In genomic region chr8:77376451-77376853, GRCm38 (mm10) we compare ENCODE assay signal across 9 mouse cellular contexts.
DNase-seq lines count a peak whose midpoint lies in the region; ATAC-seq and TF ChIP-seq lines count a peak whose summit lies in the region.
"Had no signal": no experiment of that assay in that cellular context is flagged by ENCODE, and none has a peak within 500 bp of the region (broad histone marks: within the 10 kb centered on the region; RNA-seq: fewer than 3 reads in every experiment).

No protein-coding gene starts in this region.

- no peaks in the 10 kb centered on the region for H3K36me3 ChIP-seq in liver, adult 2 months (ENCODE audit: control insufficient read depth, insufficient read depth, low read length)
- peaks cover 2% of the 10 kb centered on the region; the same call in 1 of the 2 replicates for H3K36me3 ChIP-seq in liver, embryonic 11.5 days (ENCODE audit: control insufficient read depth, insufficient read depth, low read length)
- H3K36me3 ChIP-seq in heart, embryonic 13.5 days: peaks cover 51% of the 10 kb centered on the region
- H3K36me3 ChIP-seq in myocyte (ENCODE audit: control insufficient read depth, insufficient read depth): peaks cover 6% of the 10 kb centered on the region
- H3K36me3 ChIP-seq: neural tube, embryonic 12.5 days had no signal

- H3ac ChIP-seq in myocyte (ENCODE audit: control insufficient read depth, insufficient read length): no peak overlapping the region

- no peak overlapping the region for H3K4me2 ChIP-seq in liver, embryonic 11.5 days
- H3K4me2 ChIP-seq in heart, embryonic 13.5 days: peak overlapping the region; percentile 16; the same call in 1 of the 2 replicates
- no peak overlapping the region for H3K4me2 ChIP-seq in myocyte (ENCODE audit: low read depth)
- H3K4me2 ChIP-seq: neural tube, embryonic 12.5 days had no signal

- no peak overlapping the region for H3K9ac ChIP-seq in liver, adult 2 months (ENCODE audit: low read depth, low read length)
- H3K9ac ChIP-seq in liver, embryonic 11.5 days (ENCODE audit: low read depth, low read length): no peak overlapping the region
- no peak overlapping the region for H3K9ac ChIP-seq in heart, embryonic 13.5 days
- H3K9ac ChIP-seq: neural tube, embryonic 12.5 days had no signal

- TF ChIP-seq POLR2A in liver, adult 2 months (IDR thresholded peaks at IDR 0.05; ENCODE audit: extremely low read depth, insufficient read depth, low read length): no peak
- no peak for TF ChIP-seq POLR2A in cerebellum, adult 2 months (IDR thresholded peaks at IDR 0.05; ENCODE audit: borderline replicate concordance, insufficient read depth, low read length)
- no peak for TF ChIP-seq POLR2A in myocyte (IDR thresholded peaks at IDR 0.05; ENCODE audit: insufficient read length, low read depth)

- WGBS in liver, adult 2 months: 20% methylated on average over 5 of the region's 5 CpGs
- WGBS in liver, embryonic 11.5 days: 47% methylated on average over 5 of the region's 5 CpGs
- 13% methylated on average over 5 of the region's 5 CpGs for WGBS in cerebellum, adult 2 months
- WGBS in heart, embryonic 13.5 days: 9% methylated on average over 5 of the region's 5 CpGs

- H3K27ac ChIP-seq in liver, adult 2 months (replicated peaks; ENCODE audit: insufficient read depth, low read depth, low read length): no peak overlapping the region
- no peak overlapping the region for H3K27ac ChIP-seq in liver, embryonic 11.5 days (ENCODE audit: low read depth, low read length)
- H3K27ac ChIP-seq in cerebellum, adult 2 months (ENCODE audit: insufficient read depth, low read length): no peak overlapping the region
- H3K27ac ChIP-seq in heart, embryonic 13.5 days (replicated peaks): peak overlapping the region; percentile 49
- H3K27ac ChIP-seq: neural tube, embryonic 12.5 days had no signal

- H3K4me3 ChIP-seq in liver, adult 2 months (ENCODE audit: insufficient read depth, low read depth, low read length): no peak overlapping the region
- H3K4me3 ChIP-seq in liver, embryonic 11.5 days (ENCODE audit: low read depth, low read length): no peak overlapping the region
- no peak overlapping the region for H3K4me3 ChIP-seq in cerebellum, adult 2 months (replicated peaks; ENCODE audit: insufficient read depth, low read depth, low read length)
- H3K4me3 ChIP-seq in heart, embryonic 13.5 days: no peak overlapping the region
- no peak overlapping the region for H3K4me3 ChIP-seq in myocyte
- H3K4me3 ChIP-seq: neural tube, embryonic 12.5 days had no signal

- ATAC-seq in liver, embryonic 11.5 days (replicated peaks; ENCODE audit: low FRiP score): no peak
- ATAC-seq in heart, embryonic 13.5 days (ENCODE audit: extremely low read depth, insufficient number of reproducible peaks, low FRiP score, low TSS enrichment): peak; percentile 8; the same call in 1 of the 2 replicates

- H3K79me2 ChIP-seq in liver, adult 2 months (ENCODE audit: control insufficient read depth, insufficient read depth, low read length): no peaks in the 10 kb centered on the region
- H3K79me2 ChIP-seq in myocyte (ENCODE audit: control insufficient read depth, insufficient read depth): no peaks in the 10 kb centered on the region

- DNase-seq in liver, adult 2 months (ENCODE audit: extremely low read depth, low read depth, low spot score): peak; percentile 75
- DNase-seq in liver, embryonic 11.5 days (ENCODE audit: low spot score): no peak
- DNase-seq in cerebellum, adult 2 months: peak; percentile 64 to 70
- peak; percentile 50 to 59 for DNase-seq in kidney, postnatal 4 days
- no peak for DNase-seq in thymus, postnatal 36 days
- DNase-seq in natural killer cell, adult 2 months (ENCODE audit: low spot score in 2 of 2): no peak

- no peaks in the 10 kb centered on the region for H3K27me3 ChIP-seq in liver, adult 2 months (ENCODE audit: control insufficient read depth, insufficient read depth, low read length)
- H3K27me3 ChIP-seq in liver, embryonic 11.5 days (replicated peaks; ENCODE audit: control insufficient read depth, insufficient read depth, low read length): no peaks in the 10 kb centered on the region
- H3K27me3 ChIP-seq in cerebellum, adult 2 months (ENCODE audit: control insufficient read depth, insufficient read depth, low read length): no peaks in the 10 kb centered on the region
- H3K27me3 ChIP-seq in heart, embryonic 13.5 days (replicated peaks): no peaks in the 10 kb centered on the region
- no peaks in the 10 kb centered on the region for H3K27me3 ChIP-seq in myocyte (ENCODE audit: control insufficient read depth, insufficient read depth, insufficient read length)
- H3K27me3 ChIP-seq: neural tube, embryonic 12.5 days had no signal

- H3K9me3 ChIP-seq in liver, embryonic 11.5 days (ENCODE audit: control insufficient read depth, low read length): no peaks in the 10 kb centered on the region
- no peaks in the 10 kb centered on the region for H3K9me3 ChIP-seq in heart, embryonic 13.5 days
- H3K9me3 ChIP-seq: neural tube, embryonic 12.5 days had no signal

- no peak for TF ChIP-seq CTCF in liver, adult 2 months (IDR thresholded peaks at IDR 0.05; ENCODE audit: low read depth, low read length)
- TF ChIP-seq CTCF in cerebellum, adult 2 months (IDR thresholded peaks at IDR 0.05; ENCODE audit: borderline replicate concordance, insufficient read depth, low read depth, low read length): no peak

- peaks cover 1% of the 10 kb centered on the region; the same call in 1 of the 2 replicates for H3K4me1 ChIP-seq in liver, adult 2 months (ENCODE audit: control insufficient read depth, insufficient read depth, low read length)
- H3K4me1 ChIP-seq in liver, embryonic 11.5 days (replicated peaks; ENCODE audit: control insufficient read depth, insufficient read depth, low read length): 0 out of 2 replicates have a peak, but pooled peaks cover 2% of the 10 kb centered on the region
- H3K4me1 ChIP-seq in cerebellum, adult 2 months (ENCODE audit: control insufficient read depth, insufficient read depth, low read length): peaks cover 4% of the 10 kb centered on the region
- peaks cover 18% of the 10 kb centered on the region for H3K4me1 ChIP-seq in heart, embryonic 13.5 days
- H3K4me1 ChIP-seq: neural tube, embryonic 12.5 days had no signal

TF ChIP-seq in myocyte, 11 proteins besides CTCF, POLR2A, EP300 and RAD21:
- no peak for TF ChIP-seq POLR2AphosphoS2 (IDR thresholded peaks at IDR 0.05; ENCODE audit: insufficient read length, low read depth)
- no peak for TF ChIP-seq MAX (IDR thresholded peaks at IDR 0.05; ENCODE audit: low read depth)
- TF ChIP-seq MYOG (IDR thresholded peaks at IDR 0.05; ENCODE audit: control insufficient read depth in 1 of 3, insufficient read depth in 1 of 3, insufficient read length in 2 of 3, low read depth in 2 of 3): peak in 1 of 3 experiments; percentile 14
- TF ChIP-seq E2F4 (IDR thresholded peaks at IDR 0.05; ENCODE audit: insufficient read depth): no peak
- peak; percentile 45; the same call in 1 of the 2 replicates for TF ChIP-seq CEBPB (IDR thresholded peaks at IDR 0.05; ENCODE audit: insufficient read depth, poor library complexity, severe bottlenecking)
- TF ChIP-seq SRF (IDR thresholded peaks at IDR 0.05; ENCODE audit: control insufficient read depth, insufficient read length, low read depth): no peak
- TF ChIP-seq MYOD1 (IDR thresholded peaks at IDR 0.05; ENCODE audit: control insufficient read depth in 1 of 3, insufficient read length in 2 of 3, low read depth in 2 of 3): no peak
- TF ChIP-seq TCF12 (IDR thresholded peaks at IDR 0.05; ENCODE audit: insufficient read depth, poor library complexity, severe bottlenecking): no peak
- TF ChIP-seq TCF3 (IDR thresholded peaks at IDR 0.05; ENCODE audit: insufficient read length, low read depth): no peak
- TF ChIP-seq REST (IDR thresholded peaks at IDR 0.05; ENCODE audit: insufficient read depth, insufficient read length): no peak
- no peak for TF ChIP-seq USF1 (IDR thresholded peaks at IDR 0.05; ENCODE audit: low read depth)

Comparison
In these comparisons a context has a peak if more than half of its experiments do, and no peak if none do; other contexts are left out.
1. DNase-seq: peak in liver, adult 2 months (single experiment), cerebellum, adult 2 months (2 of 2) and kidney, postnatal 4 days (2 of 2); none in liver, embryonic 11.5 days (single experiment), thymus, postnatal 36 days (0 of 2) and natural killer cell, adult 2 months (0 of 2).